Mouse (Mus musculus): Measurements from ENCODE around the gene Casp2. TPM values are rescaled to one million over a fixed set of nuclear protein-coding genes. Genes with fewer than 3 reads are reported as not detected.

The Casp2 gene
- polyA plus RNA-seq, 1 experiment from 2014 or later, result 23.4 TPM

GRCm38 (mm10) chr6:42295549-42296094 lies 30.8 kb downstream of the Casp2 start:
- Histone ChIP-seq H3K4me1 (ENCODE audit: control insufficient read depth, low read depth, low read length) (no peaks in the 10 kb centered on the region), H3K27ac (ENCODE audit: low read length) (no peak overlapping the region), H3K4me2 (ENCODE audit: low read depth, low read length) (no peak overlapping the region), H3K9ac (ENCODE audit: low read depth, low read length) (no peak overlapping the region), H3K9me3 (replicated peaks; ENCODE audit: control insufficient read depth, low read length) (no peaks in the 10 kb centered on the region), H3K27me3 (ENCODE audit: control insufficient read depth, insufficient read depth, low read depth, low read length) (no peaks in the 10 kb centered on the region), H3K4me3 (ENCODE audit: low read depth, low read length) (no peak overlapping the region), H3K36me3 (ENCODE audit: control insufficient read depth, insufficient read depth) (no peaks in the 10 kb centered on the region)
- ATAC-seq (ENCODE audit: low read depth), result no peak
- WGBS (ENCODE audit: insufficient replicate concordance), result 50% methylated on average over 3 of the region's 3 CpGs

- no peaks in the 10 kb centered on the region for H3K27me3 ChIP-seq (ENCODE audit: control insufficient read depth, insufficient read depth, low read depth, low read length)
- WGBS (ENCODE audit: insufficient replicate concordance), result 37% methylated on average over 5 of the region's 5 CpGs
- H3K27ac ChIP-seq (ENCODE audit: low read length), result no peak overlapping the region
- H3K4me2 ChIP-seq (ENCODE audit: low read depth, low read length), result no peak overlapping the region
- H3K4me3 ChIP-seq (ENCODE audit: low read depth, low read length), result no peak overlapping the region
- H3K9ac ChIP-seq (ENCODE audit: low read depth, low read length), result no peak overlapping the region
- H3K9me3 ChIP-seq (replicated peaks; ENCODE audit: control insufficient read depth, low read length), result no peaks in the 10 kb centered on the region
- no peaks in the 10 kb centered on the region for H3K4me1 ChIP-seq (ENCODE audit: control insufficient read depth, low read depth, low read length)
- no peak for ATAC-seq (ENCODE audit: low read depth)
- H3K36me3 ChIP-seq (ENCODE audit: control insufficient read depth, insufficient read depth), result no peaks in the 10 kb centered on the region
These were observed 34.6 kb downstream of the Casp2 start for GRCm38 (mm10) chr6:42299362-42299761.

GRCm38 (mm10) chr6:42309816-42310378 lies 45.1 kb downstream of the Casp2 start:
- Histone ChIP-seq H3K9ac (ENCODE audit: low read depth, low read length) (no peak overlapping the region), H3K4me1 (ENCODE audit: control insufficient read depth, low read depth, low read length) (no peaks in the 10 kb centered on the region), H3K4me3 (ENCODE audit: low read depth, low read length) (no peak overlapping the region), H3K36me3 (ENCODE audit: control insufficient read depth, insufficient read depth) (no peaks in the 10 kb centered on the region), H3K27me3 (ENCODE audit: control insufficient read depth, insufficient read depth, low read depth, low read length) (no peaks in the 10 kb centered on the region), H3K9me3 (replicated peaks; ENCODE audit: control insufficient read depth, low read length) (no peaks in the 10 kb centered on the region), H3K4me2 (ENCODE audit: low read depth, low read length) (no peak overlapping the region), H3K27ac (ENCODE audit: low read length) (no peak overlapping the region)
- no peak for ATAC-seq (ENCODE audit: low read depth)
- WGBS (ENCODE audit: insufficient replicate concordance), result 38% methylated on average over 8 of the region's 8 CpGs

GRCm38 (mm10) chr6:42310427-42311053 lies 45.8 kb downstream of the Casp2 start:
- Histone ChIP-seq H3K4me2 (ENCODE audit: low read depth, low read length) (no peak overlapping the region), H3K9ac (ENCODE audit: low read depth, low read length) (no peak overlapping the region), H3K27ac (ENCODE audit: low read length) (no peak overlapping the region), H3K4me3 (ENCODE audit: low read depth, low read length) (no peak overlapping the region), H3K9me3 (replicated peaks; ENCODE audit: control insufficient read depth, low read length) (no peaks in the 10 kb centered on the region), H3K36me3 (ENCODE audit: control insufficient read depth, insufficient read depth) (no peaks in the 10 kb centered on the region), H3K27me3 (ENCODE audit: control insufficient read depth, insufficient read depth, low read depth, low read length) (no peaks in the 10 kb centered on the region), H3K4me1 (ENCODE audit: control insufficient read depth, low read depth, low read length) (no peaks in the 10 kb centered on the region)
- WGBS (ENCODE audit: insufficient replicate concordance), result 46% methylated on average over 2 of the region's 2 CpGs
- no peak for ATAC-seq (ENCODE audit: low read depth)

GRCm38 (mm10) chr6:42318293-42318692 lies 53.5 kb downstream of the Casp2 start:
- Histone ChIP-seq H3K9ac (ENCODE audit: low read depth, low read length) (no peak overlapping the region), H3K4me3 (ENCODE audit: low read depth, low read length) (no peak overlapping the region), H3K36me3 (ENCODE audit: control insufficient read depth, insufficient read depth) (no peaks in the 10 kb centered on the region), H3K27me3 (ENCODE audit: control insufficient read depth, insufficient read depth, low read depth, low read length) (peaks cover 25% of the 10 kb centered on the region), H3K4me2 (ENCODE audit: low read depth, low read length) (no peak overlapping the region), H3K9me3 (replicated peaks; ENCODE audit: control insufficient read depth, low read length) (no peaks in the 10 kb centered on the region), H3K27ac (ENCODE audit: low read length) (no peak overlapping the region), H3K4me1 (ENCODE audit: control insufficient read depth, low read depth, low read length) (no peaks in the 10 kb centered on the region)
- 50% methylated on average over 4 of the region's 4 CpGs for WGBS (ENCODE audit: insufficient replicate concordance)
- ATAC-seq (ENCODE audit: low read depth), result no peak

- Histone ChIP-seq H3K27me3 (ENCODE audit: control insufficient read depth, insufficient read depth, low read depth, low read length) (peaks cover 53% of the 10 kb centered on the region), H3K36me3 (ENCODE audit: control insufficient read depth, insufficient read depth) (no peaks in the 10 kb centered on the region), H3K9me3 (replicated peaks; ENCODE audit: control insufficient read depth, low read length) (no peaks in the 10 kb centered on the region), H3K9ac (ENCODE audit: low read depth, low read length) (no peak overlapping the region), H3K4me3 (ENCODE audit: low read depth, low read length) (no peak overlapping the region), H3K27ac (ENCODE audit: low read length) (no peak overlapping the region), H3K4me2 (ENCODE audit: low read depth, low read length) (no peak overlapping the region), H3K4me1 (ENCODE audit: control insufficient read depth, low read depth, low read length) (no peaks in the 10 kb centered on the region; the same call in 1 of the 2 replicates)
- ATAC-seq (ENCODE audit: low read depth), result 0 out of 2 replicates have a peak, but pooled peaks have one; percentile 19
- 4% methylated on average over 26 of the region's 28 CpGs for WGBS (ENCODE audit: insufficient replicate concordance)
These were observed 58.7 kb downstream of the Casp2 start for GRCm38 (mm10) chr6:42323371-42324066.

GRCm38 (mm10) chr6:42324067-42324481 lies 59.3 kb downstream of the Casp2 start:
- no peaks in the 10 kb centered on the region; the same call in 1 of the 2 replicates for H3K4me1 ChIP-seq (ENCODE audit: control insufficient read depth, low read depth, low read length)
- H3K27ac ChIP-seq (ENCODE audit: low read length), result no peak overlapping the region
- peaks cover 53% of the 10 kb centered on the region for H3K27me3 ChIP-seq (ENCODE audit: control insufficient read depth, insufficient read depth, low read depth, low read length)
- peak overlapping the region; percentile 45 for H3K4me3 ChIP-seq (ENCODE audit: low read depth, low read length)
- no peaks in the 10 kb centered on the region for H3K36me3 ChIP-seq (ENCODE audit: control insufficient read depth, insufficient read depth)
- H3K9me3 ChIP-seq (replicated peaks; ENCODE audit: control insufficient read depth, low read length), result no peaks in the 10 kb centered on the region
- under 1% methylated on average over 20 of the region's 32 CpGs for WGBS (ENCODE audit: insufficient replicate concordance)
- H3K4me2 ChIP-seq (ENCODE audit: low read depth, low read length), result peak overlapping the region; percentile 53
- H3K9ac ChIP-seq (ENCODE audit: low read depth, low read length), result no peak overlapping the region
- no peak for ATAC-seq (ENCODE audit: low read depth)

- Histone ChIP-seq H3K27me3 (ENCODE audit: control insufficient read depth, insufficient read depth, low read depth, low read length) (peaks cover 53% of the 10 kb centered on the region), H3K9ac (ENCODE audit: low read depth, low read length) (no peak within 1 kb of the TSS), H3K36me3 (ENCODE audit: control insufficient read depth, insufficient read depth) (no peaks in the 10 kb centered on the region), H3K9me3 (replicated peaks; ENCODE audit: control insufficient read depth, low read length) (no peaks in the 10 kb centered on the region), H3K4me2 (ENCODE audit: low read depth, low read length) (peak within 1 kb of the TSS; percentile 53), H3K4me3 (ENCODE audit: low read depth, low read length) (peak within 1 kb of the TSS; percentile 45), H3K4me1 (ENCODE audit: control insufficient read depth, low read depth, low read length) (no peaks in the 10 kb centered on the region; the same call in 1 of the 2 replicates), H3K27ac (ENCODE audit: low read length) (no peak within 1 kb of the TSS)
- no peak for ATAC-seq (ENCODE audit: low read depth)
- WGBS (ENCODE audit: insufficient replicate concordance), result under 1% methylated on average over 53 of the region's 68 CpGs
These were observed 59.9 kb downstream of the Casp2 start, which contains the start of gene Fam131b for GRCm38 (mm10) chr6:42324482-42325267. Gene Fam131b, minus strand, starts transcription at chr6:42324643.
